Mouse (Mus musculus): Measurements from ENCODE around the gene Fkrp.

DNA sequence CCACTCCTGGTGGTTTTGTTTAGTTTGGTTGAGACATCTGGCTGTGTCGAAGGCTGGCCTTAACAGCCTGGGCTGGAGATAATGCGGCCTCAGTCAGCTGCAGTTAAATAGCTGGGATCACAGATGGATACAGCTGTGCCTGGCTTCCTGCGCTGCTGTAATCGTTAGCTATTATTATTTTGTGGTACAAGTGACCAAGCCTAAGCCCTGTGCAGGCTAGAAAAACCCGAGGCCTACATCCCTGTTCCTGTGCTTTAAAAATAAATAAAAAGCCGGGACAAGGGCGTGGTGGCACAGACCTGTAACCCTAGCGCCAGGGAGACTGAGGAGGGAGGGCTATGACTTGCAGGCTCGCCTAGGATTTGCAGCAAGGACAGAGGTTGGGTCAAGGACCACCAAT is 7.9 kb downstream of the Fkrp start:
- TF ChIP-seq CTCF (IDR thresholded peaks at IDR 0.05; ENCODE audit: control insufficient read depth, insufficient read depth, low read length) (no peak), POLR2A (IDR thresholded peaks at IDR 0.05; ENCODE audit: borderline replicate concordance, control insufficient read depth, low read depth, low read length) (no peak)
